Mouse (Mus musculus): Measurements from ENCODE around the gene Tmub2.

Gene Tmub2

GRCm38 (mm10) chr11:102304141-102304540, 19.4 kb downstream of the Tmub2 start:
- in situ Hi-C loops (cut with MboI, MseI), result no loop called here

GRCm38 (mm10) chr11:102305359-102305758, 20.6 kb downstream of the Tmub2 start:
- in situ Hi-C loops (cut with MboI, MseI), result no loop called here

- in situ Hi-C loops (cut with MboI, MseI), result no loop called here
Measured at GRCm38 (mm10) chr11:102308104-102308503, 23.4 kb downstream of the Tmub2 start.

- in situ Hi-C loops (cut with MboI, MseI), result no loop called here
Measured at GRCm38 (mm10) chr11:102308979-102309378, 24.2 kb downstream of the Tmub2 start.

- in situ Hi-C loops (cut with MboI, MseI), result no loop called here
Measured at GRCm38 (mm10) chr11:102309821-102310617, 25.3 kb downstream of the Tmub2 start.

GRCm38 (mm10) chr11:102310768-102311695, 26.3 kb downstream of the Tmub2 start:
- in situ Hi-C loops (cut with MboI, MseI), result no loop called here

- in situ Hi-C loops (cut with MboI, MseI), result no loop called here
Measured at GRCm38 (mm10) chr11:102311966-102312365, 27.2 kb downstream of the Tmub2 start.

- in situ Hi-C loops (cut with MboI, MseI), result no loop called here
Measured at GRCm38 (mm10) chr11:102312586-102312985, 27.9 kb downstream of the Tmub2 start.

- in situ Hi-C loops (cut with MboI, MseI), result no loop called here
Measured at GRCm38 (mm10) chr11:102314321-102314720, 29.6 kb downstream of the Tmub2 start.

- in situ Hi-C loops (cut with MboI, MseI), result no loop called here
Measured at GRCm38 (mm10) chr11:102315690-102316571, 31.2 kb downstream of the Tmub2 start.

GRCm38 (mm10) chr11:102316572-102317297, 32.0 kb downstream of the Tmub2 start:
- in situ Hi-C loops (cut with MboI, MseI), result no loop called here

- in situ Hi-C loops (cut with MboI, MseI), result no loop called here
Measured at GRCm38 (mm10) chr11:102317298-102317900, 32.7 kb downstream of the Tmub2 start.

- in situ Hi-C loops (cut with MboI, MseI), result no loop called here
Measured at GRCm38 (mm10) chr11:102317901-102318575, 33.3 kb downstream of the Tmub2 start.

GRCm38 (mm10) chr11:102318576-102319409, 34.1 kb downstream of the Tmub2 start:
- in situ Hi-C loops (cut with MboI, MseI), result no loop called here

GRCm38 (mm10) chr11:102319410-102319792, 34.7 kb downstream of the Tmub2 start, which contains the start of gene Ubtf:
Gene Ubtf, minus strand, starts transcription at chr11:102319742.
- in situ Hi-C loops (cut with MboI, MseI), result no loop called here

GRCm38 (mm10) chr11:102319941-102320685, 35.4 kb downstream of the Tmub2 start:
- in situ Hi-C loops (cut with MboI, MseI), result loop anchor here (5.0 kb wide), 1 partner anchor 112 kb away; the partner anchor contains the start of gene Grn

- in situ Hi-C loops (cut with MboI, MseI), result loop anchor here (5.0 kb wide), 1 partner anchor 112 kb away; the partner anchor contains the start of gene Grn
Measured at GRCm38 (mm10) chr11:102320686-102321005, 35.9 kb downstream of the Tmub2 start.

- in situ Hi-C loops (cut with MboI, MseI), result loop anchor here (5.0 kb wide), 1 partner anchor 110 kb away; the partner anchor contains the start of gene Grn
Measured at GRCm38 (mm10) chr11:102321931-102322330, 37.2 kb downstream of the Tmub2 start.
